Mouse (Mus musculus): Measurements from ENCODE around the gene Acer2.

Gene Acer2

DNA sequence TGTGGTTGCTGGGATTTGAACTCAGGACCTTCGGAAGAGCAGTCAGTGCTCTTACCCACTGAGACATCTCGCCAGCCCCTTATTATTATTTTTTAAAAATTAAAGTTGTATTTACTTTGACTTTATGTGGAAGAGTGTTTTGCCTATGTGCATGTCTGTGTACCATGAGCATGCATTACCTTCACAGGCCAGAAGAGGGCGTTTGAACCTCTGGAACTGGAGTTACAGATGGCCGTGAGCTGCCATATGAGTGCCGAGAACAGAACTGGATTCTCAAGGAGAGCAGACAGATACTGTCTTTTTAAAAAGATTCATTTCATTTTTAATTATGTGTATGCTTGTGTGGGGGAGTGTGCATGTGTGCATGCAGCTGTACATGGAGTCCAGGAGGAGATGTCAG lies 13.7 kb downstream of the Acer2 start:
- no peak for DNase-seq (ENCODE audit: low spot score)

DNA sequence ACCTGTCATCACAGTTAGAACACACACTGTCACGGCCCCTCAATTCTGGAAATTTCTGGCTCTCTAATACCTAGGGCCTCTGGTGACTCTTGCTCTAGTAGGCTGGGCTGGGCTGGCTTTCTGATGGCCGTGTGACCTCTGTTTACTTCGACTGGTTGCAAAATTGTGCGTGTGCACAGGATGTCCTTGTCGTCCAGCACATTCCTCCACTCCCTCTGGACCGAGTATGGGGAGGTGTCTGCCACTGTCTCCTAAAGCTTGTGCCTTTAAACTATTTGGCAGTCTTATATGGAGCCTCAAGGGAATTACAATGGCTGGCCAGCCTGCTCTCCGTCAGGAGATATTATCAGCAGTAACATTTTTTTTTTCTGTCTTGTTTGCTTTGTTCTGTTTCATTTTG lies 23.2 kb downstream of the Acer2 start:
- DNase-seq (ENCODE audit: low spot score), result no peak

DNA sequence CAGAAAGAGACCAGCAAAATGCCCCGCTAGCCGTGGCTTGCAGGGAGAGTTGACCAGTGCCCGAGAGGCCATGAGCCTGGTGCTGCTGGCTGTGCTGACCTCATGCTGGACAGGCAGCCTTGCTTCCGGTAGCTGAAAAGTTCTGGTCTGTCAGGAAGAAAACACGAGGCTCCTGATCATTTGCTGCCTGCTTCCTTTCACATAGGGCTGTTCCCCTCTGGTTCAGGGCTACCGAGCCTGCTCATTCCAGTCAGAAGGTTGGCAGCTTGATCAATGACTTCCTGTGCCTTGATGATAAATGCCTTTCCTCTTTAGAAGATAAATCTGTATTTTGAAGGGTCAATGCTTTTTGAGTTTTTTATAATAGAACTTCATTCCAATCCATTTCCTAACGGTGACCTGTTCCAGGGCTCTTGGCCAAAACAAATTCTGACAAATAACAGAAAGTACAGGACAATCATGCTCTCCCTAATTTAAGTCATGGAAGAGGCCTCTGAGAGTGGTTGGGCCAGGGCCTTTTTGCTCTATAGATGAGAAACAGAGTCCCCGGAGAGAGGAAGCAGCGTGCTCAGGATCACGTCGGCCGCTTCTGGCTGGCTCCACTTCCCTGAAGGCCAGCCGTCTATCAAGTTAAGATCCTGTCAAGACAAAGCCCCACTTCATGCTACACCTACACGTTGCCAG lies 24.7 kb downstream of the Acer2 start:
- DNase-seq (ENCODE audit: low spot score), result peak; percentile 54

DNA sequence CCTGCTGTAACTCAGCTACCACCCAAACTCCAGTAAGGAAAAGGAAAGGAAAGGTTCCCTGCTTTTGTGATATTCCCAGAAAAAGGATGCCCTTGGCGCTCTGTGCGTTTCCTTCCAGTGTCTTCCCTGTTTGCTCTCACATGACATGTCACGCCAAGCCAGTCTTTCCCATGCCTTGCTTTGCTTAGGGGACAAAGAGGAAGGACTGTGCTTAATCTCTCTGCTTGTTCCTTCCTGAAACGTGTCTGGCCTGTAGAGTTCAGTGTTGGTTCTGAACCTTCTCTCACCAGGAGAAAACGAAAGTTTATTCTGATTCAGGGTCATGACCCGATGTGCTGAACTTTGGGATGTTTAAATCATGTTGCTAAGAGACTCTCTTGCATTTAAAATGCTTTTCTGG lies 28.2 kb downstream of the Acer2 start:
- peak; percentile 27 for DNase-seq (ENCODE audit: low spot score)

DNA sequence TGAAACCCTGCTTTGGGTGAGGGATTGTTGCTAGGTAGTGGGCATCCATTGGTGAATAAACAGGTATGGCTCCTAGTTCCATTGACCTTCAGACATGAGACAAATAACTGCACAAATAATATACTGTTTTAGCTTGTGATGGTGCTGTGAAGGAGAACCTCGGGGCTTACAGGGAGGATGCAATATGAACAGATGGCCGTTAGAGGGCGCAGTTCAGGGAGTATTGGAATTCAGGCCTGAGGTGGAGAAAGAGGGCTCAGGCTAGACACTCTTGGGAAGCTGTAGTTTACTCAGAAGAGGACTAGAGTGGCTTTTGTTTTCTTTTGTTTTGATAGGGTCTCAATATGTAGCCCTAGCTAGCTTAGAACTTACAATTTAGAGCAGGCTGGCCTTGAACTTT lies 30.8 kb downstream of the Acer2 start:
- no peak for DNase-seq (ENCODE audit: low spot score)

DNA sequence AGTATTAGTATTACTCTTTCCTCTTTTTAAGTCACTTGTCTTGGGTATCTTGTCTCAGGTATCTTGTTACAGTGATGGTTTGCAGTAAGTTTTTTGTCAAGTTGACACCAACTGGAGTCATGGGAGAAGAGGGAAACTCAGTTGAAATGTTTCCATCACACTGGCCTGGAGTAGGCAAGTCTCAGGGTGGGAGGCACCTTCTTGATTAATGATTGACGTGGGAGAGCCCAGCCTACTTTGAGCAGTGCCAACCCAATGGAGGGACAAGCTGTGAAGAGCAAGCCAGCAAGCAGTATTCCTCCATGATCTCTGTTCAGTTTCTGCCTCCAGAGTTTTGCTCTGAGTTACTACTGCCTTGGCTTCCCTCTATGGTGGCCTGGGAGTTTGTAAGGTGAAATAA lies 31.7 kb downstream of the Acer2 start:
- no peak for DNase-seq (ENCODE audit: low spot score)

DNA sequence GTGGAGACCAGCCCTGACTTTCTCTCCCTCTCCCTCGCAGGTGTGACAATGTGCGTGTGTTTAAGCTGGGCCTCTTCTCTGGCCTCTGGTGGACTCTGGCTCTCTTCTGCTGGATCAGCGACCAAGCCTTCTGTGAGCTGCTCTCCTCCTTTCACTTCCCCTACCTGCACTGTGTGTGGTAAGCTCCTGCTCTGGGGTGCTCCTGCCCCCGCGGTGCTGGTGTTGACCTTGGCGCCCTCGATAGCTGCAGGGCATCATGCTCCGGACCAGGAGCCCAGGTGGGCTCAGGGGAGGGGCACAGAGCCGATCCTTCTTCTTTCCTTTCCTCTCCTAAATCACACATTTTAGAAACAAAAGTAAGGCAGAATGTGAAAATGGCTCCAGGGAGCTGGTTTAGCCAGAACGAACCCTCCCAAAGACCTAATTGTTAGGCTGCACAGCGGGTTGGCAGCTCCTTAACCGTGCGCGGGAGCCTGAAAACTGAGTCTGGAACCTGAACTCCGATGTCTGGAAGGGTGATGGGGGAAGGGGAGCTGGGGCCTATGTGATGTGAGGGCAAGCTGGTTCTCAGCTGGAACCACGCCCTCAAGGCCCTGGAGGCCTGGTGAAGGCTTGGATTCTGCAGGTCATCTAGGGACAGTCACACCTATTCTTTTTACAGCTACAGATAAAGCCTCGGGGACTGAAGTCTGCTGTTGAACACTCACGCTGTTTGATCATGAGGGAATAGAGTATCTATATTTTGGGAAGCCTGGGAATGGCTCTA lies 37.6 kb downstream of the Acer2 start:
- peak; percentile 64 for DNase-seq (ENCODE audit: low spot score)

DNA sequence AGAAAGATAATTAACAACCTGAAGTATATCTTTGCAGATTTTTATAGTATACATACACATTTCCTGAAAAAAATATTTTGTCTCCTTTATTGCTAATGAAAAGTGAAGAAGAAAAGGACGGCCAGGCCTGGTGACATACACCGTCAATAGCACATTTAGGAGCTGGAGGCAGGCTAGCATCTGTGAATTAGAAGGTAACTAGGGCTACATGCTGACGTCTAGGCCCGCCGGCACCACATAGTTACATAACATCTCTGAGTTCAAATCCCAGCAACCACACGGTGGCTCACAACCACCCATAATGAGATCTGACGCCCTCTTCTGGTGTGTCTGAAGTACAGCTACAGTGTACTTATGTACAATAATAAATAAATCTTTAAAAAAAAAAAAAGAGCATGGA lies 38.6 kb downstream of the Acer2 start:
- DNase-seq (ENCODE audit: low spot score), result no peak

DNA sequence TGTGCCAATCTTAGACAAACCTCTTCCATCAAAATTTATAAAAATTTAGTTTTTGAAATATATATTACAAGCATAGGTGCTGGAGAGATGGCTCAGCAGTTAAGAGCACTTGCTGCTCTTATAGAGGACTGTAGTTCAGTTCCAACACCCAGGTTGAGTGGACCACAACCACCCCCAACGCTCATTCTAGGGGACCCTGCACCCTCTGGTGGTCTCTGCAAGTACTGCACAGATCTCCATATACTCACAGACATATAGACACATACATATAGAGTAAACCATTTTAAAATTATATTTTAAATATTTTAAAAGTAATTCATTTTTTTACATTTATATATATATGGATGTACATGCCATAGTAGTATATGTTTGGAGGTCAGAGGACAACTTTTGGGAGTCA lies 41.9 kb downstream of the Acer2 start:
- no peak for DNase-seq (ENCODE audit: low spot score)

DNA sequence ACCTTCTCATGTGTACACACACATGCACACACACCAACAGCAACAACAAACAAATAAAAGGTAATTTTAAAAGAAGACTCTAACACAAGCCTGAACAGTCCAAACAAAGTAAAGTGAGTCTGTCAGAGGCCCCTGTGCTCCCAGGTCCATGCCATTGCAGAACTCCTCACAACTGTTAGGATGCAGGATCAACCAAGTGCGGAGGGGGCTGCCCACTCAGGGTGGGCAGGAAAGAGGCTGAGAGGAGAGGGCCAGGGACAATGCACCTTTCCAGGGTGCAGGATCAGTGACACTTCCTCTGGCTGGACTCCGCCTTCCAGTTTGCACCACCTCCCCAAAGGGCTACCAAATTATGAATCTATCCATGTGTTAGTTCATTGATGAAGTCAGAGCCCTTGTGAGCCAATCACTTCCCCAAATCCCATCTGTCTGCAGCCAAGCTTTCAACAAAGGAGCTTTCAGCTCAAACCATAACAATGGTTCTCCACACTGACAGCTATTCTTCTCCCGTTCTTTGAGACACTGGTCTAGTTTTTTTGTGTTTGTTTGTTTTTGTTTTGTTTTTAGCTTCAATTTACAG lies 49.4 kb downstream of the Acer2 start:
- no peak for DNase-seq (ENCODE audit: low spot score)

DNA sequence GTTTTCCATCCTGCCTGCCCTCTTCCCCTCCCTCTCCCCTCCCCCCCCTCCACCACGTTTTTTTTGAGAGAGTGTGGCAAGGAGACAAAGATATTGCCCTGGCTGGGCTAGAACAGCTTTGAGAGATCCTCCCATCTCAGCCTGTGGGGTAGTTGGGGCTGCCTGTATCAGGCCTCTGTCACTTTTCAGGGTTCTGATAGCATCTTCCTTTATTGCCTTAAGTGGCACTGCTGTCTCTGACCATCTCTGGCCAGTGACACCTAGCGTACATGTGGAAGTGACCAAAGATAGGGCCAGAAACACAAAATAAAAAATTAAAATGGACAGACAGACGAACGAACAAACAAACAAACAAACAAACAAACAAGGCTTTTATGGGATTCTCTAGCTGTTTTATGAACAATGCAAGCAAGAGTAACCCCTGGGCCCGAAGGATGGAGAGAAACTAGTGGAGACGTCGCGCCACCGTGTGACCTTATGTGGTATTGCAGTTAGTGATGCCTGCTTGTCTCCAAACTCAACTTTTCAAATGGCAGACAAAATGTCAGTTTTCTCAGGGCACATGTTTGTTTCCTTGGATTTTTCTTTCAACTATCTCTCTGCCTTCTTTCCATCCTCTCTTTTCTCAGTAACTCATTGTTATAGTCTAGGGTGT lies 50.7 kb downstream of the Acer2 start:
- peak; percentile 53 for DNase-seq (ENCODE audit: low spot score)

DNA sequence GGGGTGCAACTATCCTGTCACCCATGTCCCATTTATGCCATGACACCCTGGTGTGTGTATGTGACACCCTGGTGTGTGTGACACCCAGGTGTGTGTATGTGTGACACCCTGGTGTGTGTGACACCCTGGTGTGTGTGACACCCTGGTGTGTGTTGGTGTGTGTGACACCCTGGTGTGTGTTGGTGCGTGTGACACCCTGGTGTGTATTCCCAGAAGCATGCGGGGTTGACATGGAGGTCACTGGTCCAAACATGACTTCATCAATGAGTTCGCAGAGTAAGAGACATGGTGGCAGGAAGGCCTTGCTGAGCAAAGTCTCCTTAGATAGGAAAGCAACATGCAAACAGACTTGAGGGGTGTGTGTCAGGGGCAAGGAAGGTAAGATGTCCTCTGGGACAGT lies 52.8 kb downstream of the Acer2 start:
- DNase-seq (ENCODE audit: low spot score), result no peak

DNA sequence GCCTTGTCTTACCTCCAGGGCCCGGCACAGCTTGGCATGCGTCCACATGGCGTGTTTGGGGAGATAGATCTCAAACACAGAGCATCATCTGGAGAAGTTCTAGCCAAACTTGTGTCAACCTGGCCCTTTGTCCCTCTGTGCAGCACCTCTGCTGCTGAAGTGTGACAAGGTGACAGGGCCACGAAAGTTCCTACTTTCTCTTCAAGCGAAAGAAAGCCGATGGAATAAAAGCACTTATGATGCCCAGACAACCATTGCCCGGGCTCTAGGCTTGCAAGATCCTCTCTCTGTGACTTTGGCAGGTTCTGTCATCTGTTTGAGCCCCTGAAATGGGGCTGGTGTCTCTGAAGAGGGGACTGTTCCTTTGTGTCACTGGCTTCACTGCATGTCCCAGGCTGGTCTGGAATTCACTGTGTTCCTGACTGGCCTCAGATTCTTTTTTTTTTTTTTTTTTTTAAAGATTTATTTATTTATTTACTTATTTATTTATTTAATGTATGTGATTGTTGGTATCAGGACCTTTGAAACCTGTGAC lies 56.0 kb downstream of the Acer2 start:
- no peak for DNase-seq (ENCODE audit: low spot score)

DNA sequence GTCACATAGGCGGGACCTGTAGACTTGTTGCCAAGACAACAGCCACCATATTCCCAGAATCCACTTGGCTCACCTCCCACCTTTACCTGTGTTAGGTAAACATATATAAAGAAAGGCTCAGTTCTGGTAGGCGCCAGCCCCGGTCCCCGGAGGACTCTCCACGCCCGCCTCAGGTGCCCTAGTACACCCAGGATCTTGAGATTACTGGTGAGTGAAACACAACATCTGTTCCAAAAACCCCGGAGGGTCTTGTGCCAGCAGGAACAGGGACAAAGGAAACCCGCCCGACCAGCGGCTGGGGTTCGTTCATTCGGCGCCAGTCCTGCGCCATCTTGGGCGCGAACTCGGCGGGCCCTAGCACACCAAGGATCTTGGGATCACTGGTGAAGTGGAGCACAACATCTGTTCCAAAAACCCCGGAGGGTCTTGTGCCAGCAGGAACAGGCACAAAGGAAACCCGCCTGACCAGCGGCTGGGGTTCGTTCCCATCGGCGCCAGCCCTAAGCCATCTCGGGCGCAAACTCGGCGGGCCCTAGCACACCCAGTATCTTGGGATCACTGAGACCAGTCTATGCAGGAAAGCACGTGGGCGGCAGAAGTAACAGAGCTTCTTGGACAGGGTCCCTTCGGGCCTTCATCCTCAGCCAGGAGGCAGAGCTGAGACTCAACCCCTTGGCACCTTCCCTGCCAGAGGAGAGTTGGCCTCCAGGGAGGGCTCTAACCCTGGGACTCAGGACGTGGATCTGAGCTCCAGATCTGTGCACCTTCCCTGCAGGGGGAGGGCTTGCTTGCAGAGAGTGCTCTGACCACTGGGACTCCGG lies 56.6 kb downstream of the Acer2 start:
- peak; percentile 67 for DNase-seq (ENCODE audit: low spot score)

DNA sequence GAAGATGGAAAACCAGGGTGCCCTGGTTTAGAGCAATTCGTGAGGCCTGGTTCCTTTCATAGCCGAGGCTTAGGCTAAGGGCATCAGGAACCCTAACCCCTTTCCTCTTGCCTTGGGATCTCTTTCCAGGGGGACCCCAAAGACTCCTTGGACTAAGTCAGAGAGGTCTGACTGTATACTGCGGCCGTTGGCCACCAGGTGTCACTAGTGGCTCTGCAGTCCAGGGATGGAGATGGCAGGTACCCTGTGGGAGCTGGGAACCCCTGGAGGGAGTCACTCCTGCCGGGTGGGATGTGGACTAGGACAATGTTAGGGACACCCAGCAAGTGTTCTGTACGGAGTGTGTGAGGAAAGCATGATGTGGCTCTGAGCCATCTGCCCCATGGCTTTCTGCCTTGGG lies 58.8 kb downstream of the Acer2 start:
- DNase-seq (ENCODE audit: low spot score), result no peak

DNA sequence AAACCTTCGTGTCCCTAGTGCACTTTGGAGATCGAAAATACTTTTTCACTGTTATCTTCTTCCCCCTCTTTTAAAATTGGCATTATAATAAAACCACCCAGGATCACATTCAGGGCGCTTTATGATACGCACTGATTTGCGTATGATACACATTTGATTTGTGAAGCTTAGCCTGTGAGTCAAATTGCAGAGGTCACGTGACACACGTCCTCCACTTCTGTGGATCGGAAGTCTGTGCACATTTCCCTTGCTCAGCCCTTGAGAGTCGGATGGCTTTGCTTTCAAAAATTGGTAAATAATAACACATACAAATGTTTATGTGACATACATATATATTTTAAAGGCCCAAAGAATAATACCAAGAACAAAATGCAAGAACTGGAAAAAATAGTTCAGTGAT lies 62.0 kb downstream of the Acer2 start:
- DNase-seq (ENCODE audit: low spot score), result no peak

DNA sequence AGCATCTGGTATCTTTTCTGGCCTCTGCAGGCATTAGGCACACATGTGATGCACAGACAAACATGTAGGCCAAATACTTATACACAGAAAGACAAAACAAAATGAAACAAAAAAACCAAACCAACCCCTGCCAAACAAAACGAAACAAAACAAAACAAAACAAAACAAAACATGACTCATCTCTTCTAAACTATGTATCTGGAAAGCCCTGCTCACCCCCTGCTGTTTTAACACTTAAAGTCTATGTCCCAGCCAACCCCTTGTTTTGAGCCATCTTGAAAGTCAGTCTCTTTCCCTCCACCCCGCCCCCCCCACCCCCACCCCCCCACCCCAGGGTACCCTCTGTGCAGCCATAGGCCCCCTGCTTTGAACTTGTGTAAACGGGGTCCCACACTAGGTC lies 62.5 kb downstream of the Acer2 start:
- no peak for DNase-seq (ENCODE audit: low spot score)

DNA sequence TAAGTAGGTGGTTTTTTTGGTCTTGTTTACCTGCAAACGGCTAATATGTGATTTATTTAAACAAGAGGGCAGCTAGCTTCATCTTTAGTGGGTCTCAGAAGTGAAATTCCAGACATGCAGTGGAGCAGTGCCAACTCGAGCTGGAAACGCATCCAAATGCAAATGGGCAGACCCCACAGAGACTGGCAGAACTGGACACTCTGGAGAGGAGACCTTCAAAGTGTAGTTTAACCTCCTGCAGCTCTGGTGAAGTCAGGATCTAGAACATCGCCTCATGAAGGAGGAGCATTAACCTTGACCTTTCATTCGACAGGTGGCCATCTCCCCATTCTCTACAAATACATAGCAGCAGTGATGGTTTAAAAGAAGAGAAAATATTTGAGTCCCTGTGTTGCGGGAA lies 68.5 kb downstream of the Acer2 start:
- no peak for DNase-seq (ENCODE audit: low spot score)

DNA sequence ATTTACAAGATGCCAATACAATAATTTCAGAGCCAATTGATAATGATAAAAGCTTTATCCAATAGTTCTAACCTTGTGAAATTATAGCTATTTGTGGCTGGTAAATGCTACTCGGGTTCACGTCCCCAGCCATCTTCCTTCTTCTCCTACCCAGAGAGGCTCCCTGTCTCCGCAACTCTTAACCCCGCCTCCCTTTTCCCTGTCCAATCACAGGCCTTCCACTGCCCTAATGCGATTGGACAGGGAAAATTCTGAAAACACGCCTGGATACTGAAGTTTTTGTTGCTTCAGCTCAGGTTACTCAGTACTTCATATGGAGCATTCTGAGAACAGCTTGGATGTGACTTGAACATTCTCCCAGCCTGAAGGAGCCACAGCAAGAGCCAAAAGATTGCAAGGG lies 69.1 kb downstream of the Acer2 start:
- no peak for DNase-seq (ENCODE audit: low spot score)

DNA sequence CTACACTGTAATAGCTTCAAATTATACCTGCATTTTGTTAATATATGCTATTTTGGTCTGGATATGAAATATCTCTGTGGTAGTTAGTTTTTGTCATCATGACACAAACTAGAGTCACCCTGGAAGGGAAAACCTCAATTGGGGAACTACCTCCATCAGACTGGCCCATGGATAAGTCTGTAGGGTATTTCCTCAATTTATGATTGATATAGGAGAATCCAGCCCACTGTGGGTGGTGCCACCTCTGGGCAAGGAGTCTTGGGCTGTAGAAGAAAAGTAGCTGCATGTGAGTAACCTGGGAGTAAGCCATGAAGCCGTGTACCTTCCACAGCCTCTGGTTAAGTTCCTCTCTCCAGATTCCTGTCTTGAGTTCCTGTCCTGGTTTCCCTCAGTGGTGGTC lies 74.6 kb downstream of the Acer2 start:
- no peak for DNase-seq (ENCODE audit: low spot score)

DNA sequence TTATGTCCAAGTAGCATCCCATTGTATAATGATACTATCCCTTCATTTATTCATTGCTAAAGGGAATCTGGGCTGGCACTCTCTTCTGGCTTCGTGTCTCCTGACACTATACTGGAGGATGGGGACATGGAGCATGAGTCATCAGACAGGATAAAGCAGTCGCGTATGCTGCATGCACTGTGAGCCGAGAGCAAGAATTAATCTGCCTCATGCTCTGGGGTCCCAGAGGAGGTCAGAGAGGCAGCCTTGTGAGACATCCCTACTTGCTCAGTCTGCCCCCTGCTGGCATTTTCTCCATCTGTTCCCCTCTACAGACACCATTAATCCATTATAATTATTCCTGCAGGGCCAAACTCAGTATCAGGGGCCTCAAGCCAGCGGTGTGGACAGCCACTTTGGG lies 79.3 kb downstream of the Acer2 start:
- DNase-seq (ENCODE audit: low spot score), result no peak

DNA sequence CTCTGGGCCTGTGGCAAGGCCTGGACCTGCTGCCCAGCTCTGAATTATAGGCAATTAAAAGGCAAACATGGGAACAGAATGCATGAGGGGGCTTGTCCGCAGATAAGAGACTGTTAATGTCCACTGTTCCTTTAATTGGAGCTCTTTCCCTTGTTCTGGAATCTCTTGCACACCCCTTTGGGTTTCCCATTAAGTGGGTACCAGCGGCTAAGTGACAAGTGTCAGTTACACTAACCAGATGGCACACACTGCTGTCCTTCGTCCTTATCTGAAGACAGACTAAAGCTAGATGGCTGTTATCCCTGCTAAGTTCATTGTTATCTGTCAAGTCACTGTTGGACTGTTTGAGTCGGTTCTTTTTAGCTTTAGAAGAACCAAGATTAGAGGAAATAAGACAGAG lies 81.3 kb downstream of the Acer2 start:
- DNase-seq (ENCODE audit: low spot score), result no peak

Measured in yolk sac, embryonic 10.5 days (tissue).